Mouse (Mus musculus) heart, embryonic 16.5 days (tissue): ENCODE data around the gene Camkmt. TPM values are rescaled to one million over a fixed set of nuclear protein-coding genes. Genes with fewer than 3 reads are reported as not detected.

ENCODE experiments used
- ATAC-seq: fragments of 200-750 bp; cut with Nextera tagmentation; replicated peaks from 2 replicates; pipeline ENCODE4 v1.8.0; 2017; ENCODE audit warnings: moderate number of reproducible peaks; ENCODE audit not compliant: insufficient read depth, low FRiP score; ENCODE audit errors: extremely low read depth
- H3K27ac ChIP-seq: fragments of 300-500 bp; sonication (generic); 2 replicates; pipeline ENCODE4 v1.5.1; 2014; ENCODE audit warnings: mild to moderate bottlenecking, low read length, control low read depth, moderate library complexity
- H3K27me3 ChIP-seq: fragments of 300-500 bp; sonication (generic); 2 replicates; pipeline ENCODE4 v1.6.1; 2014; ENCODE audit warnings: low read length, mixed read lengths; ENCODE audit not compliant: control insufficient read depth, insufficient read depth
- H3K36me3 ChIP-seq: fragments of 300-500 bp; sonication (generic); 2 replicates; pipeline ENCODE4 v1.6.1; 2014; ENCODE audit not compliant: control insufficient read depth, insufficient read depth
- H3K4me1 ChIP-seq: fragments of 300-500 bp; sonication (generic); 2 replicates; pipeline ENCODE4 v1.6.1; 2014; ENCODE audit warnings: low read length, mixed read lengths; ENCODE audit not compliant: control insufficient read depth, insufficient read depth
- H3K4me2 ChIP-seq: fragments of 300-500 bp; sonication (generic); 2 replicates; pipeline ENCODE4 v1.6.1; 2014; ENCODE audit warnings: low read depth, mild to moderate bottlenecking, control low read depth, low read length
- H3K4me3 ChIP-seq: fragments of 300-500 bp; sonication (generic); 2 replicates; pipeline ENCODE4 v1.5.1; 2014; ENCODE audit warnings: mild to moderate bottlenecking, control low read depth, low read length
- H3K9ac ChIP-seq: fragments of 300-500 bp; sonication (generic); 2 replicates; pipeline ENCODE4 v1.6.1; 2014; ENCODE audit warnings: low read length, control low read depth
- H3K9me3 ChIP-seq: fragments of 300-500 bp; sonication (generic); replicated peaks from 2 replicates; pipeline ENCODE4 v1.6.1; 2016; ENCODE audit warnings: low read length; ENCODE audit not compliant: control insufficient read depth
- WGBS: fragments of 180-500 bp; shearing (Covaris S2); extraction: QIAGEN DNeasy Blood & Tissue Kit; methylation state at CpG from one replicate; pipeline ENCODE4 v1.1.7; 2014; 5-methylcytosine and 5-hydroxymethylcytosine counted together
- polyA plus RNA-seq: library from polyadenylated mRNA; unstranded; fragments of >200 nt; fragmentation: Nextera tagmentation; extraction: Ambion mirVana; gene quantifications from 2 replicates; pipeline ENCODE4 v1.2.1, GENCODE M21; 2015

Camkmt gene
- polyA plus RNA-seq, 1 experiment from 2014 or later = 6.7 TPM

- Histone ChIP-seq H3K36me3 (no peaks in the 10 kb centered on the region), H3K27me3 (peaks cover 14% of the 10 kb centered on the region), H3K4me3 (no peak overlapping the region), H3K4me1 (no peaks in the 10 kb centered on the region), H3K27ac (no peak overlapping the region), H3K9ac (no peak overlapping the region), H3K4me2 (no peak overlapping the region), H3K9me3 (peaks cover 13% of the 10 kb centered on the region)
- WGBS = 88% methylated on average over 3 of the region's 3 CpGs
- ATAC-seq = no peak
Observed at GRCm38 (mm10) chr17:85495012-85495754, 404.8 kb downstream of the Camkmt start.

GRCm38 (mm10) chr17:85495871-85496270 is 405.5 kb downstream of the Camkmt start:
- H3K9me3 ChIP-seq = peaks cover 13% of the 10 kb centered on the region
- no peaks in the 10 kb centered on the region for H3K4me1 ChIP-seq
- H3K4me3 ChIP-seq = no peak overlapping the region
- ATAC-seq = no peak
- peaks cover 10% of the 10 kb centered on the region for H3K27me3 ChIP-seq
- no peak overlapping the region for H3K27ac ChIP-seq
- WGBS = 79% methylated on average over 6 of the region's 6 CpGs
- H3K36me3 ChIP-seq = no peaks in the 10 kb centered on the region
- no peak overlapping the region for H3K4me2 ChIP-seq
- no peak overlapping the region for H3K9ac ChIP-seq

- no peak for ATAC-seq
- no peak overlapping the region for H3K9ac ChIP-seq
- no peaks in the 10 kb centered on the region for H3K36me3 ChIP-seq
- no peaks in the 10 kb centered on the region; the same call in 1 of the 2 replicates for H3K9me3 ChIP-seq
- H3K4me3 ChIP-seq = no peak overlapping the region
- no peak overlapping the region for H3K4me2 ChIP-seq
- H3K27me3 ChIP-seq = no peaks in the 10 kb centered on the region
- no peak overlapping the region for H3K27ac ChIP-seq
- H3K4me1 ChIP-seq = no peaks in the 10 kb centered on the region
Observed at GRCm38 (mm10) chr17:85504888-85505287, 414.5 kb downstream of the Camkmt start.

GRCm38 (mm10) chr17:85506206-85507088 is 416.1 kb downstream of the Camkmt start:
- Histone ChIP-seq H3K27me3 (no peaks in the 10 kb centered on the region), H3K4me3 (no peak overlapping the region), H3K36me3 (no peaks in the 10 kb centered on the region), H3K27ac (no peak overlapping the region), H3K4me2 (no peak overlapping the region), H3K9me3 (no peaks in the 10 kb centered on the region; the same call in 1 of the 2 replicates), H3K4me1 (no peaks in the 10 kb centered on the region), H3K9ac (no peak overlapping the region)
- ATAC-seq = no peak
- 79% methylated on average over 15 of the region's 15 CpGs for WGBS

GRCm38 (mm10) chr17:85507089-85507460 is 416.7 kb downstream of the Camkmt start:
- ATAC-seq = no peak
- Histone ChIP-seq H3K9me3 (no peaks in the 10 kb centered on the region; the same call in 1 of the 2 replicates), H3K4me3 (no peak overlapping the region), H3K36me3 (no peaks in the 10 kb centered on the region), H3K4me1 (no peaks in the 10 kb centered on the region), H3K9ac (no peak overlapping the region), H3K27me3 (no peaks in the 10 kb centered on the region), H3K27ac (no peak overlapping the region), H3K4me2 (no peak overlapping the region)
- WGBS = 88% methylated on average over 4 of the region's 4 CpGs

Other genes with a start within 250 kb of the Camkmt start
- gene Ppm1b, start 133.8 kb upstream of the Camkmt start, polyA plus RNA-seq = 70.3 and 71.6 TPM in 2 replicates
- 0.22 and 0.26 TPM in 2 replicates for gene Slc3a1, start 62.2 kb upstream of the Camkmt start, polyA plus RNA-seq
- 26.4 and 32.8 TPM in 2 replicates for gene Prepl, start 311 bp upstream of the Camkmt start, polyA plus RNA-seq